Mouse (Mus musculus) forelimb bud, embryonic 11.5 days (tissue): ENCODE results near the gene Ormdl1.
"Not testable (repeated sequence)": the region's sequence is repeated elsewhere in the genome, so short reads cannot be mapped to it uniquely, and the experiment has no call there.

Experiments
- DNase-seq: peaks from one replicate; pipeline ENCODE4 v3.0.0-alpha.2; 2012; ENCODE audit warnings: low read depth, low spot score

Ormdl1 gene

GRCm38 (mm10) chr1:53296581-53297383, at the start of gene Ormdl1, which contains the start of the genes Pms1 and Gm28778:
Gene Ormdl1 (plus strand): TSS chr1:53297095.
Gene Pms1 (minus strand): TSS chr1:53297018.
Gene Gm28778 (plus strand): TSS chr1:53297111.
- peak; percentile 94 for DNase-seq

DNA sequence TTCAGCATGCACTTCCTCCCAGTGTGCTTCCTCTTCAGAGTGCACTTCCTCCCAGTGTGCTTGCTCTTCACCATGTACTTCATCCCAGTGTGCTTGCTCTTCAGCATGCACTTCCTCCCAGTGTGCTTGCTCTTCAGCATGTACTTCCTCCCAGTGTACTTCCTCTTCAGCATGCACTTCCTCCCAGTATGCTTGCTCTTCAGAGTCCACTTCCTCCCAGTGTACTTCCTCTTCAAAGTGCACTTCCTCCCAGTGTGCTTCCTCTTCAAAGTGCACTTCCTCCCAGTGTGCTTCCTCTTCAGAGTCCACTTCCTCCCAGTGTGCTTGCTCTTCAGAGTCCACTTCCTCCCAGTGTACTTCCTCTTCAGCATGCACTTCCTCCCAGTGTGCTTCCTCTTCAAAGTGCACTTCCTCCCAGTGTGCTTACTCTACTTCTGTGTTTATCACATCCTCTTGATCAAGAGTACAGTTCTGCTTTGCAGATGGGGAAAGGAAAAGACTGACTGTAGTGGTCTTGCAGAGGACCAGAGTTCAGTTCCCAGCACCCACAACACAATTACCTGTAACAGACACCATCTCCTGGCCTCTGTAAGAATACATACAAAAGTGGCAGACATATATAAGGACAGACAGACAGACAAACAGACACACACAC, 31.8 kb upstream of the Ormdl1 start:
- not testable (repeated sequence) for DNase-seq

GRCm38 (mm10) chr1:53269901-53270300, 27.0 kb upstream of the Ormdl1 start:
- no peak for DNase-seq

GRCm38 (mm10) chr1:53272646-53273045, 24.2 kb upstream of the Ormdl1 start:
- DNase-seq, result peak; percentile 13

DNA sequence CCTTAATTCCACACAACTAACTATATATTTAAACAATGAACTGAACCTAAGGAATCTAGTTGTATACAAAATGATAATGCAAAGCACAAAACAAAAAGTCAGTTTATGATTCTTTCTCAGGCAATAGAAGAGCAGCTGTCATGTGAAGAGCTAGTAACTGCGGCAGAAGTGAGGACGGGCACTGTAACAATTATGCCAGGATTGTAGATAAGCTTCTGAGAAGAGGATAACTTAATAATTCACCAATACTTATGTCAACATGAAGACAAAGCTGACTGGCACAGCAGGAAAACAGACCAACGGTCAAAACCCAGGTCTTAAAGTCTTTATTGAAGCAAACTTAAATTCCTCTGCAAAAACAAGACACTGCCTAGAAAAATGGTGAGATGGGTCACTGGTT, 5.7 kb upstream of the Ormdl1 start:
- no peak for DNase-seq

DNA sequence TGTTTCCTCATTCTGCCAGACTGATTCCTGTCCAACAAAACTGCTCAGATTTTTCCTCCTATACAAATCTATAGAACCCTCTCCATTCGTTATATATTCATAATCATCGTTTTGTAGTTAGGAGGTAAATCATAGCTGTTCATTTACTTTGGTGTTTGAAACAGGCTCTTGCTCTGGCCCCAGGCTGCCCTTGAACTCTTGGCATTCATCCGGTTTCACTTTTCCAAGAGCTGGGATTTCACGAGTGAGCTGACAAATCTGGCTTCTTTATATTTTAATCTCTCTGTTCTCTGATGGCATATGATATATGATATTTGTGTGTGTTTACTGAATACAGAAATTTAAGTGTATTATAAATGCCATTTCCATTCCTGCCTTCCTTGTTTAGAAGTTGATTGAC, 3.6 kb downstream of the Ormdl1 start:
- DNase-seq, result no peak

DNA sequence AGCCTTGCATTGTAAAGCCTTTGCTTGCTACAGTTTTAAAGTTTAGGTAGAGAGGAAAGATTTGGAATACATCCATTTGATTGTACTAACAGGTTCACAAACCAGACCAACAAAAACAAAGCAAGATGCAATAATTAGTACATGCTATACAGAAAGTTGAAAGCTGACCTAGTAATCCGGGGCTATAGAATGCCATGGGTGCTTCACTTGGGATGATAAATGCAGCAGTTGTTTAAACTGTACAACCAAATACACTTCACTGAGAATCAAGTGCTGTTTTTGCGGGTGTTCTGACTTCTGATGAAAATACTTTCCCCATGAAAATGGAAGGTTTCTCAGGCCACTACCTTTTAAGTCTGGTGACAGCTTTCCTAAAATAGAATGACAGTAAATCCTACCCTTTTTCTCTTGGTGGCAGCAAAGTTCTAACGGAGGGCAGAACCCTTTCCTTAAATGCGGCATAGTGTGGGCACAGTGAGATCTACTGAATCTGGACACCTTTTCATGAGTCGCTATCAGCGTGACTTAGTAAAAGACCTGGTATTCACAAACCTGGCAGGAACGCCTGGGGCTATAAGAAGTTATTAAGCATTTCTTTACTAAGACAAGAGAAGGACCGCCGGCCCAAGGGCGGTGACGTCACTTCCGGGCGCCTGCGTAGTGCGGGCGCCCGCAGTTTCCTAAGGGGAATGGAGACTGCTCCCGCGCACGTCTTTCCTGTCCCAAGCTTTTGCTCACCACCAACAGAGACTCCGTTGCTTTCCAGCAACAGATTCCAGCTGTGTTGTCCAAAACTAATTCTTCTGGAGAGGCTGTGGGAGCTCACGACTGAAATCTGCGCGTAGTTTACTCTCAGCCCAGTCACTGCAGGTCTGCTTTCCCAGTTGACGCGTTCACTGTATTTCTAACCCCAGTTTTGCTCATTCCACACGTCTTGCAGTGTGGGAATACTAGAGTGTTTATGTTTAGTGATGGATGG, 16.4 kb downstream of the Ormdl1 start, which contains the start of gene Osgepl1:
Gene Osgepl1 (plus strand): TSS at position 636 of the 979 bp plus-strand sequence.
- peak; percentile 90 for DNase-seq

DNA sequence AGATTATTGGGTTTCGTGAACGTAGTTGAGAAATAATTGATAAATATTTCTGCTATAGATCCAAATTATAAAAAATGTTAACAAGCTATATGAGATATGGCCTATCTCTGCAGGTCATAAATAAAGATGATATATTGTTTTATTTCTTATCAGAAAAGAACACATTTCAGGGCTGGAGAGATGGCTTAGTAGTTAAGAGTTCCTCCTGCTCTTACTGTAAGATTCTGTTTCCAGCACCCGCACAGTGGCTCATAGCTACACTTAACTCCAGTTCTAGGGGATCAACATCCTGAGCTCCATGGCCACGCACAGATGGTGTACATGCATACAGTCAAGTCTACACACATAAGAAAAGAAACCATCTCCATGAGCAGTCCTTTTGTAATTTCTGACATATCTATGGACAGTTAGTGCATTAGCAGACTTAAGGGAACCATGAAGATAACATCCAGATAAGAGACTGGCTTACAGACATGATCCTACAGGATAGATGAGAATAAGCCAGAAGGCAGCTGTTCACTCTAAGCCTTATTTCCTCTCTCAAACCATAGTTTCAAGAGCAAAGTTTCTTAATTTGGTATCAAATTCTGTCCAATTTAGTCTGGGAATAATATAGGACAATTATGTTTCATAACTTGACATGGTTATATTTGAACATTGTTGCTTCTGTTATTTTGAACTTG, 24.9 kb downstream of the Ormdl1 start:
- DNase-seq, result no peak

GRCm38 (mm10) chr1:53323254-53323653, 26.4 kb downstream of the Ormdl1 start:
- no peak for DNase-seq

GRCm38 (mm10) chr1:53324277-53324676, 27.4 kb downstream of the Ormdl1 start:
- no peak for DNase-seq

GRCm38 (mm10) chr1:53324827-53325494, 28.1 kb downstream of the Ormdl1 start:
- DNase-seq, result no peak

DNA sequence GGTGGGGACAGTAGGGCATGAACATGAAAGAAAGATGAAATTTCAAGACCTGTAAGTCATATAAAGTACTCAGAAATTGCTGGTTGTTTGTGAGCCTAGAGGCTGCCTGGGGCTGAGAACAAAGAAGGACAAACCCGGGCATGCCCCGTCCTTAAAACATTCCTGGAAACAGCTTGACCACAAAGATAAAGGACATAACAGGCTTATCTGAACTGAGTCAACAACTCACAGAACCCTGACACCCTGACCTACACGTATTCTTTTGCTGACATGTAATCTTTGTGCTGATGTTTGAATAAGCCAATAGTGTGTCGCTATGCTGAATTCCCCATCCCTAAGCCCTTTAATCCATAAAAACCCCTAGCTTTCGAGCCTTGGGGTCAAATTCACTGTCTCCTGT, 36.6 kb downstream of the Ormdl1 start:
- DNase-seq, result not testable (repeated sequence)

- DNase-seq, result no peak
These were observed 38.6 kb downstream of the Ormdl1 start for GRCm38 (mm10) chr1:53335465-53335864.

DNA sequence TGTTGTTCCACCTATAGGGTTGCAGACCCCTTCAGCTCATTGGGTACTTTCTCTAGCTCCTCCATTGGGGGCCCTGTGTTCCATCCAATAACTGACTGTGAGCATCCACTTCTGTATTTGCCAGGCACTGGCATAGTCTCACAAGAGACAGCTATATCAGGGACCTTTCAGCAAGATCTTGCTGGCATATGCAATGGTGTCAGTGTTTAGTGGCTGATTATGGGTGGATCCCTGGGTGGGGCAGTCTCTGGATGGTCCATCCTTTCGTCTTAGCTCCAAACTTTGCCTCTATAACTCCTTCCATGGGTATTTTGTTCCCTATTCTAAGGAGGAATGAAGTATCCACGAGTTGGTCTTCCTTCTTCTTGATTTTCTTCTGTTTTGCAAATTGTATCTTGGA, 40.5 kb downstream of the Ormdl1 start:
- not testable (repeated sequence) for DNase-seq

DNA sequence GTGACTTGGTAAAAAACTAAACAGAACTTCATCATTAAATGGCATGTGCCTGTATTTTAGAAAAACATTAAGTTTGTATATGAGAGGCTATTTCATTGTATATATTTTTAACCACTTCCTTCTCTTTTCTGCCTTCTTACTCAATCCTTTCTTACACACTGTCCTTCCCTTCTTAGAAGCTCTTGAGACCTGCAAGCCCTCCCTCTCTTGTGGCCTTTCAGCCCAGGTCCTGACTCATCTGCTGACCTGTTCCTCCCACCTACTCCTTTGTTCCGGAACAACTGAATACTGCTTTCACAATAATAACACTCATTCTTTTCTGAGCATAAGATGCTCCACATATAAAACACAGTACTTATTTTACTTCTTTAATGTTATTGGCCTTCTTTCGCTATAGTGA, 44.2 kb downstream of the Ormdl1 start:
- DNase-seq, result no peak

GRCm38 (mm10) chr1:53352327-53353261, 55.7 kb downstream of the Ormdl1 start, which contains the start of the genes Asdurf, Gm28551 and Asnsd1:
Gene Asdurf (minus strand): TSS chr1:53352619.
Gene Gm28551 (minus strand): TSS chr1:53352667.
Gene Asnsd1 (minus strand): TSS chr1:53352752.
- DNase-seq, result peak; percentile 94

DNA sequence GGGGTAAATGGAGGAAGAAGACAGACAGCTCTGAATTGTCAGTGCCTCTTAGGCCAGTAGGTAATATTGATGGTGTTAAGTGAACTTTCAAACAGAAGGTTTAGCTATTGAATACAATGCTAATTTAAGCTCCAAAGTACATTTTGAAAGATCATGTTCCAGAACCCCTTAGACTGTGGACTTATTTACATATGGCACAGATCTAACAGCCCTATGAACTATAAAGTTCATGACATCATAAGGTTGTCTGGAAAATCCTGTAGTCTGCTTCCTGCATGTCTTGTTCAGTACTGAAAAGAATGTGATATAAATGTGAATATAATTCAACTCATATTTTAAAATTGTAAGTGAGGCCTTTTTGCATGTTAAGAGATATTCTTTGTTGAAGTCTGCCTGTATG, 62.1 kb downstream of the Ormdl1 start:
- DNase-seq, result no peak
